20 mouse cellular contexts compared by ENCODE assay signal in genomic region chr12:72946805-72947204, GRCm38 (mm10). TPM values are rescaled to one million over a fixed set of nuclear protein-coding genes. Genes with fewer than 3 reads are reported as not detected.
"Had no signal": no experiment of that assay in that cellular context is flagged by ENCODE, and none has a peak within 500 bp of the region (broad histone marks: within the 10 kb centered on the region; RNA-seq: fewer than 3 reads in every experiment).

No protein-coding gene starts in this region.

- H3K4me3 ChIP-seq: limb, embryonic 15.5 days; liver, embryonic 12.5 days; midbrain, embryonic 12.5 days; neural tube, embryonic 13.5 days had no signal

- H3K9me3 ChIP-seq: limb, embryonic 15.5 days; liver, embryonic 12.5 days; midbrain, embryonic 12.5 days; neural tube, embryonic 13.5 days had no signal

- ATAC-seq: liver, embryonic 12.5 days had no signal

- H3K9ac ChIP-seq: limb, embryonic 15.5 days; liver, embryonic 12.5 days; lung, embryonic 14.5 days; midbrain, embryonic 12.5 days; neural tube, embryonic 13.5 days had no signal

- H3K4me1 ChIP-seq: liver, embryonic 12.5 days had no signal

- H3K4me2 ChIP-seq: limb, embryonic 15.5 days; liver, embryonic 12.5 days; lung, embryonic 14.5 days; midbrain, embryonic 12.5 days; neural tube, embryonic 13.5 days had no signal

- H3K36me3 ChIP-seq: limb, embryonic 15.5 days; liver, embryonic 12.5 days; midbrain, embryonic 12.5 days; neural tube, embryonic 13.5 days had no signal

- H3K27ac ChIP-seq: limb, embryonic 15.5 days; liver, embryonic 12.5 days; midbrain, embryonic 12.5 days; neural tube, embryonic 13.5 days had no signal

- DNase-seq: kidney, adult 8-10 months; kidney, postnatal 25 days; layer of hippocampus, adult 9-11 months; layer of hippocampus, postnatal 36 days; lung, embryonic 14.5 days; lung, postnatal 10 days; lung, postnatal 4 days; thymus, adult 18-20 months; thymus, postnatal 14 days had no signal

RNA-seq across cellular contexts. Expression of gene 4930447C04Rik, which starts 6.2 kb away (rescaled TPM):
- total RNA-seq: monocyte, adult 5-6 weeks had no signal

RNA-seq across cellular contexts. Expression of gene Six6, which starts 7.1 kb away (rescaled TPM):
- total RNA-seq: layer of hippocampus, postnatal 36 days; left cerebral cortex, adult 8-10 months; left cerebral cortex, postnatal 25 days; megakaryocyte, adult 5-6 weeks; monocyte, adult 5-6 weeks had no signal
- polyA plus RNA-seq: kidney, embryonic 16.5 days; limb, embryonic 11.5 days; limb, embryonic 15.5 days; liver, embryonic 12.5 days; liver, embryonic 16.5 days; lung, embryonic 14.5 days; midbrain, embryonic 12.5 days; neural tube, embryonic 13.5 days had no signal
